Mouse (Mus musculus): ENCODE measurements at regions not wholly inside any gene's neighbourhood (a gene's known extent, or its start where the extent isn't known, plus 50 kb on each side); places are given as distances from the start of the nearest gene placed in this dataset.

DNA sequence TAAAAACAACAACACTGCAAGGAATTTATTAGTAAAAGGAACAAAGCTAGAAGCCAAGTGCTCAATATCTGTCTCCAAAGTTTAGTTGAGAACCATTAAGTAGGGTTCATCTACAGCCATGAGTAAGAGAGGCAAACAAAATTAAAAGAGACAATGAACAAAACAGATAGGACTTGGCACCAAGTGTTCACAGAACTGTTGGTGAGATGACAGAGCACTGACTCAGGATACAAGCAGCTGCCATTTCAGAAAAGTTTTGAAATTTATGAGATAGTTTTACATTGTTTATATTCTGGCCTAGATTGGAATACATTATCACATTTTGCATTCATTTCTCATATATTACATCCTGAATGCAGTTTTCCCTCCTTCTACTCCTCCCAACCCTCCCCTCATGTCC lies 60.4 kb upstream of the Mbnl1 start:
- CTCF ChIA-PET: no interaction called here

DNA sequence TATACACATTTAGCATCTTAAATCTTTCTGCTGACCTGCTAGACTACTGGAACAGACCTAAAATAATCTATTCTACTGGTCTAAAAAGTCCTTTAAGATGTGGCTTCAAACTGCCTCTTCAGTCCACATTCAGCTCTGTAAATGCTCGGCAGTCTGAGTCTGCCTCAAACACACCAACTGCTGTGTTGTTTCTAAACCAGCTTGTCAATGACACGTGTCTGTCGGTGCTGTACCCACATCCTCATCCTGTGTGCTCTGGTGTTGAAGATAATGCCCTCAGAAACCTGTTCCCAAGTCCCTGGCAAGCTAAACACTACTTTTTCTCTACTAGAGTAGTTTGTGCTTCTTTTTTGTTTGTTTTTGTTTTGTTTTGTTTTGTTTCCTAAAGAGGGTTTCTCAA lies 58.9 kb upstream of the Mbnl1 start:
- CTCF ChIA-PET: no interaction called here

DNA sequence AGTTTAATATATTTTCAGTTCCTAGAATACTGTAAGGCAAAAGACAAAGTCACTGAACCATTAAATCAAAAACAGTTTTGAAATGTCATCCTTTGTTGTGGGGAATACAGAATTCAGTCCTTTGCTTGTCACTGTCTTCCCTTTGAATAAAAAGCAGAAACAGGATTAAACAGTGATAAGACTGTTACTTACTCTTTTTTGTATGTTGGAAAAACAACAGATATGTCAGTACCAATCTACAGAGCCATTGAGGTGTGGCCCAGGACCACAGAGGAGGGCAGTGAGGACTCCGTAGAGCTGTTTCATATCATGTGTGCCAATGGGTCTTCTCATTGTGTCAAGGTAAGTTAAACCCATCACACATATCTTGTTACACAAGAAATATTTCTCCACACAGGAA lies 55.6 kb upstream of the Mbnl1 start:
- CTCF ChIA-PET: no interaction called here

DNA sequence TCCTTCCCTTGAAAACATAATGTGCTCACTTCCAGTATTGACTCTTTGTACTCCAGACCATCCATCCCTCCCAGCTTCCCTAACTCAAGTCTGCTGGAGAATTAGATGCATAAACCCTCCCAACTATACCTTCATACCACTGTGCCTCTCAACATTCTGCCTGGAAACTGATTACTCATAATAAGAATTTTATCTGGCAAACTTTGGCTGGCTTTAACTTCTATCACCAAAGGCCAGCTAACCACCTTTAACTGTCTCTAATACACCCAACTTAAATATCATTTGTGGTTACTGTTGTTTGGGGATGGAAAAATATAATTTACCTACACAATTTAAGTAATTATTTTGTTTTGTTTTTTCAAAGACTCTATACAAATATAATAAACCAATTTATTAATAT lies 54.0 kb upstream of the Mbnl1 start:
- CTCF ChIA-PET: no interaction called here

DNA sequence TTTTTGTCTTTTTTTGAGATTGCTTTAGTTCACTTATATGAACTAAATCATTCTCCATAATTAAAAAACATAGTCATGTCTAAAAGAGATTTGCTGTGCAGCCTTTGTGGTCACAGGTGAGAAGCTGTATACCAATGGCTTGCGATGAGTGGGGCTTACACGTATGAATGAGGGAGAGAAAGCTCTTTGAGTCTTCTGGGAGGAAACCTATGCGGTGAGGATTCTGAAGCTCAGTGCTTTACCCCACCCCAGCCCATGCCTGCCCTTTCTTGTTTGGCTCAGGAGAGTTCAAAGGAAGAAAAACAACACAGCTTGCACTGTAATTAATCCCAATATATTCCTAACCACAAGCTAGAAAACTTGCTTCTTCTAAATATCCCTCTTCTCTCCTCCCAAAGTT lies 53.4 kb upstream of the Mbnl1 start:
- CTCF ChIA-PET: no interaction called here

Measured in spleen, embryonic (tissue).